In genomic region chr2:16651713-16652112, GRCm38 (mm10) we compare ENCODE assay signal across 19 mouse cellular contexts.
"Had no signal": no experiment of that assay in that cellular context is flagged by ENCODE, and none has a peak within 500 bp of the region (broad histone marks: within the 10 kb centered on the region; RNA-seq: fewer than 3 reads in every experiment).

No protein-coding gene starts in this region.

- DNase-seq: cerebellum, adult 9-10 months; cerebellum, postnatal 10 days; cerebellum, postnatal 14 days; cerebellum, postnatal 25 days; cerebellum, postnatal 36 days; embryo, embryonic 11 days; forebrain, postnatal 0 days; gastrocnemius, adult 2 months; gastrocnemius, postnatal 10 days; gastrocnemius, postnatal 14 days; gastrocnemius, postnatal 25 days; gastrocnemius, postnatal 36 days; heart, adult 11 months; heart, adult 18-20 months; heart, adult 2 months had no signal

- ATAC-seq: forebrain, embryonic 13.5 days; forebrain, embryonic 14.5 days; forebrain, embryonic 15.5 days; forebrain, embryonic 16.5 days; forebrain, postnatal 0 days had no signal
